Mouse (Mus musculus): ENCODE data around the gene Tecta. TPM values are rescaled to one million over a fixed set of nuclear protein-coding genes. Genes with fewer than 3 reads are reported as not detected.

The Tecta gene
- polyA plus RNA-seq, 1 experiment from 2014 or later, result 0.37 TPM

DNA sequence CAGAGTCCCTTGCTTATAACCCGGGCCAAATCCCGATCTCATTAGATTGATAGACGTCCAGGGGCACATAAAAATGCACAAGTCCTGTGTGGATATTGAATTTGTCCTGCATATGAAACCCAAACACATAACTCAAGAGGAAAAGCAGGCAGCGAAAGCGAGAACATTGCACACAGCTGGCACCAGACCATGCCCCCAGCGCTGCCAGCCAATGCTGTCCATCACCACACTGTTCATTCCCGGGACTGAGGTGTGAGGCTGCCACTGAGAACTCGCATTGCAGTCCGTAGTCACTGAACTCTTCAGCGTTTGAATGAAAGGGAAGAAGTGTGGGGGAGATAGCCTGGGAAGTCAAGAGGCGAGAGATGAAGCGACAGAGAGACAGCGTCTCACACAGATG is 14.1 kb downstream of the Tecta start:
- Histone ChIP-seq H3K4me2 (no peak overlapping the region), H3K27me3 (0 out of 2 replicates have a peak, but pooled peaks cover 6% of the 10 kb centered on the region), H3K9ac (no peak overlapping the region), H3K36me3 (no peaks in the 10 kb centered on the region), H3K9me3 (no peaks in the 10 kb centered on the region), H3K4me1 (peaks cover 3% of the 10 kb centered on the region), H3K4me3 (no peak overlapping the region), H3K27ac (no peak overlapping the region)
- ATAC-seq (ENCODE audit: insufficient number of reproducible peaks, insufficient read depth, low FRiP score, low TSS enrichment, low read depth), result no peak
- 82% methylated on average over 13 of the region's 13 CpGs for WGBS

DNA sequence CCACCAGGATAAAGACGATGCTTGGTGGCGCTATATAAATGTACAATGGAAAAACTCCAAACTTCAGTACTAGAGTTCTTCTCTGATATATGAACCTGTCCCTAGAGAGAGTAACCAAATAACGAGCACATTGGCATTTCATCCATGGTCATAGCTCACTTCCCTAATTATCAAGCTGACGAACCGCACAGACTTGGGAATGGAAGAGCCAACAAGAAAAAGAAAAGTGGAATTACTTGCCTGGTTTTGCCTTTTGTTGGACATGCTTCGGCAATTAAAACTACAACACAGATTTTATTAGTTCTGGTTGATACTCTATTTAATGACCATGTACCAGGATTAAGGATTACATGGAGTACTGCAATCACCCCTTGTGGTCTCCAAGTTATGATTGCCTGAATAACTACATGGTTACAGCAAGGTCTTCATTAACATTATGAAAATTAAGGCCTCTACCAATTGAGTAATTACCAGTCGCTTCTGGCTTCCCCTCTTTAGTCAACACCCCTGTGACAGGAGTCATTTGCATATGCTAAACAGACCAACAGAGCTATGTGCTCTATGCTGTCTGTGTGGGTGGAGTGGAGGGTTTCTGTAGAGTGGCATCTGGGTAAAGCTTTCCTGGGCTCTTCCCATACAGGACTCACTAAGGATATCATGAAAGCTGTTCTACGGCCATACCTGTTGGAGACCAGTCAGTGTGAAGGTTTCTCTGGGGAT is 16.9 kb downstream of the Tecta start:
- H3K9me3 ChIP-seq, result no peaks in the 10 kb centered on the region
- no peak overlapping the region for H3K9ac ChIP-seq
- no peak overlapping the region for H3K4me2 ChIP-seq
- no peak overlapping the region for H3K27ac ChIP-seq
- no peaks in the 10 kb centered on the region for H3K4me1 ChIP-seq
- no peaks in the 10 kb centered on the region for H3K36me3 ChIP-seq
- 74% methylated on average over 8 of the region's 8 CpGs for WGBS
- H3K27me3 ChIP-seq, result 0 out of 2 replicates have a peak, but pooled peaks cover 6% of the 10 kb centered on the region
- no peak for ATAC-seq (ENCODE audit: insufficient number of reproducible peaks, insufficient read depth, low FRiP score, low TSS enrichment, low read depth)
- H3K4me3 ChIP-seq, result no peak overlapping the region

DNA sequence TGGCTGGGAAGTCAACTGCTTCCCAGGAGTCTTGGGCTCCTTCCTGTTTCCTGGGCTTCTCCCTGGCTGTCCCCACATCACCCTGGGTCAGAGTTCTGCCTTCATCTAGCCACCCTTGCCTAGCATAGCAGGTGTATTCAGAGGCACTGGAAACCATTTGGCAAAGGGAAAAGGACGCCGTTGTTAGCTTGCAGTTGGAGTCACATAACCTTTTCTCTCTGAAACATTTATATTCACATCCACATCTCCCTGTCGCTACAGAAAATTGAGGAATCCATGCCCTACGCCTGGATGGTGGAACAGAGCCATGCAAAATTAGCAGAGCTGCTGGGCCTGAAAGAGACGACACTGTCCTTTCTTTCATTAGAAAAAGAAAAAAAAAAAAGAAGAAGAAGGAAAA is 17.7 kb downstream of the Tecta start:
- Histone ChIP-seq H3K9ac (no peak overlapping the region), H3K4me2 (no peak overlapping the region), H3K27me3 (0 out of 2 replicates have a peak, but pooled peaks cover 6% of the 10 kb centered on the region), H3K27ac (no peak overlapping the region), H3K4me1 (no peaks in the 10 kb centered on the region), H3K9me3 (no peaks in the 10 kb centered on the region), H3K4me3 (no peak overlapping the region), H3K36me3 (no peaks in the 10 kb centered on the region)
- WGBS, result 56% methylated on average over 5 of the region's 5 CpGs
- no peak for ATAC-seq (ENCODE audit: insufficient number of reproducible peaks, insufficient read depth, low FRiP score, low TSS enrichment, low read depth)

DNA sequence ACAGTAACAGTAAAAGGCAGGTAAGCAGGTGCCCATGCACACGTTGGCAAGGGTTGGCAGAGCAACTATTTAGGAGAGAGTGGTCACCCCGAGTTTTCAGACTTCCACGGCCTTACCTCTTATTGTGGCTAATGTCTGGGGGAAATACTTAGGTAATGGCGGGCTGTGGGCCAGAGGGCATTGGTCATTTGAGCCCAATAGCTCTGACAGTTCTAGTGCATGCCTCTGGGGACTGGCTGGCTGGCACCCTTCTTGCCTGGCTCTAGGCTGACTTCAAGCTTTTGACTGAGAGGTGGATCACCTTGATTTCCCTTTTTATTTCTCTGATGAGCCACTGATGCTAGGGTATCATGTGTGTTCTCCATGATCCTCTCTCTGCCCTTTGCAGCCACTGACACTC is 21.7 kb downstream of the Tecta start:
- WGBS, result 89% methylated on average over 4 of the region's 4 CpGs
- no peaks in the 10 kb centered on the region for H3K9me3 ChIP-seq
- no peak for ATAC-seq (ENCODE audit: insufficient number of reproducible peaks, insufficient read depth, low FRiP score, low TSS enrichment, low read depth)
- H3K9ac ChIP-seq, result no peak overlapping the region
- H3K4me2 ChIP-seq, result no peak overlapping the region
- no peaks in the 10 kb centered on the region for H3K27me3 ChIP-seq
- H3K4me1 ChIP-seq, result no peaks in the 10 kb centered on the region
- no peak overlapping the region for H3K27ac ChIP-seq
- H3K4me3 ChIP-seq, result no peak overlapping the region
- no peaks in the 10 kb centered on the region for H3K36me3 ChIP-seq

DNA sequence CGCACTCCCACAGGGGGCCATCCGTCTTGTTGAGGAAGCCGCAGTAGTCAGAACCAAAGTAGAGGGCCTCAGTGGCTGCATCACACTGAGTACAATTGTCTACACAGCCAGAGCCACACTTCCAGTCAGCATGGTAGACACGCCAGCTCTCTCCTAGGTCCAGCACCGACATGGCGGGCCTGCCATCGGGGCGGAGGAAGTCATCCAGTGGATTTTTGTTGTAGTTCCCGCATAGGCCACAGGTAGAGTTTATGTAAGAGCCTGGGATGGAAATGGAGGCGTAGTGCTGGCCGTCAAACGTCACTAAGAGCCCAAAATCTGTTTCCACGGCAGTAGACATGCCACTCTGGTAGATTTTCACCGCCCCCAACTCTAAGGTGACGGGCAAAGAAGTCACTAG is 22.1 kb downstream of the Tecta start:
- no peaks in the 10 kb centered on the region for H3K27me3 ChIP-seq
- no peaks in the 10 kb centered on the region for H3K4me1 ChIP-seq
- WGBS, result 94% methylated on average over 15 of the region's 15 CpGs
- no peak overlapping the region for H3K9ac ChIP-seq
- no peak overlapping the region for H3K4me3 ChIP-seq
- H3K4me2 ChIP-seq, result no peak overlapping the region
- no peak overlapping the region for H3K27ac ChIP-seq
- no peaks in the 10 kb centered on the region for H3K36me3 ChIP-seq
- no peak for ATAC-seq (ENCODE audit: insufficient number of reproducible peaks, insufficient read depth, low FRiP score, low TSS enrichment, low read depth)
- no peaks in the 10 kb centered on the region for H3K9me3 ChIP-seq

DNA sequence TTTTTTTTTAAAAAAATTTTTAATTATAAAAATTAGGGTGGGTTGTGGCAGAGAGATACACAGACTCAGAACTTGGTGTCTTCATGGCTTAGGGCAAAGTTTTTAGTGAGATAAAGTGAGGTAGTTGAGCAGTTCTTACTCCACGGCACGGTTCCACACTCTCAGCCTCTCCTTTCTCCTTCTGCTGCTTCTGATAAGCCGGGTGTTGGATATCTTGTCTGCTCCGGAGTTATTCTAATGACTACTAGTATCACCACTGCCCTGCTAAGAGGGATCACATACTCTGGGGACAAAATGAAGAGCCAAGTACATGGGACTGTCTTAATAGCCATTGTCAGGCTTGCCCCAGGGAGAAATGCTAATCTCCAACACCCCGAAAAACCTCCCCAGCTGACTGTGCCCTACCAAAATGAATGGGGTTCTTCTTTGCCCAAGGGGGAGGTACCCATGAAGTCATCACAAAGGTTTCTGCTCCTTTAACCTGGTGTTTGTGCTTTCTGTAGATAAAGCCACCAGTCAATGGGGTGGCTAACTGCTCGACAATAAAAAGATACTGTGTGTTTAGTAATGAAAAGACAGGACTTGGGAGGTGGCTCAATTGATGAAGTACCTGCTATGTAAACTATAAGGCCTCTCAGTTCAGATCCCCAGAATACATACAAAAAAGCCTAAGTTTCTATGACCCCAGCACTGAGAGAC is 27.9 kb downstream of the Tecta start:
- Histone ChIP-seq H3K27ac (no peak overlapping the region), H3K9me3 (no peaks in the 10 kb centered on the region), H3K4me3 (no peak overlapping the region), H3K4me1 (no peaks in the 10 kb centered on the region), H3K27me3 (no peaks in the 10 kb centered on the region), H3K36me3 (no peaks in the 10 kb centered on the region), H3K9ac (no peak overlapping the region), H3K4me2 (no peak overlapping the region)
- WGBS, result 81% methylated on average over 6 of the region's 6 CpGs
- no peak for ATAC-seq (ENCODE audit: insufficient number of reproducible peaks, insufficient read depth, low FRiP score, low TSS enrichment, low read depth)

DNA sequence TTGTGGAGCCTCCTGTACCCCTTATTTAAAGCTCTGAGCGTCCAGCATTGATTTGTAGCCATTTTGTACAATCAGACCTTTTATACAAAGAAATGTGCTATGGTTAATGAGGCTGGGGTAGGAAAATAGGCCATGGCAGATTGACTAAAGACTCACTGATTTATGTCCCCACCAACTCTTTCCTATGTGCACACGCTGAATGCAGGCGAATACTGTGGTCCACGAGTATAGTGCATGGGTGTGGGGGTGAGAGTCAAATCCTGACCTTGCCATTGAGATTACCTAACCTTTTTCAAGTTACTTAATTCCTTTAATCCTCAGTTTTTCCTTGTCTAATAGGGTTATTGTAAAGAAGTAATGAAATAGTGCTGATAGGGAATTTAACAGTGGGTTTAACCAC is 42.1 kb downstream of the Tecta start:
- Histone ChIP-seq H3K27me3 (no peaks in the 10 kb centered on the region), H3K36me3 (no peaks in the 10 kb centered on the region), H3K4me3 (no peak overlapping the region), H3K9ac (no peak overlapping the region), H3K9me3 (no peaks in the 10 kb centered on the region), H3K4me1 (no peaks in the 10 kb centered on the region), H3K4me2 (no peak overlapping the region), H3K27ac (no peak overlapping the region)
- no peak for ATAC-seq (ENCODE audit: insufficient number of reproducible peaks, insufficient read depth, low FRiP score, low TSS enrichment, low read depth)
- 81% methylated on average over 4 of the region's 4 CpGs for whole genome bisulfite sequencing

DNA sequence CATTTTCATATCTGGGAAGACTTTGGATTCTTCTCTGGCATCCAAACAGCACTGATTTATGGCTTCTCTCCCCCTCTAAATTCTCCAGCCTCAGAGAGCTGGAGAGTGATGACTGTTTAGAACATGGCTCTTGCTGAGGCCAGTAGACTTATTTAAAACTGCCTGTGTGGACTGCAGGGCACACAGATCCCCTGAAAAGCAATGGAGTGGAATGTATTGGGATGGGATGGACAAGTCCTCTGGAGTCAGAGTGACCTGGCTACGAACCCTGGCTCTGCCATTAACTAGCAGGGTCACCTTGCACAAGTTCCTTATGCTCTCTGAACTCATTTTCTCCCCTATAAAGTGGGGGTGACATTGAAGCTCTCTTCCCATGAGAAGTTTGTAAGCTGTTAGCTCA is 44.9 kb downstream of the Tecta start:
- no peaks in the 10 kb centered on the region for H3K9me3 ChIP-seq
- no peaks in the 10 kb centered on the region for H3K36me3 ChIP-seq
- H3K4me1 ChIP-seq, result peaks cover 6% of the 10 kb centered on the region
- H3K4me3 ChIP-seq, result no peak overlapping the region
- no peaks in the 10 kb centered on the region for H3K27me3 ChIP-seq
- no peak overlapping the region for H3K9ac ChIP-seq
- 65% methylated on average over 1 of the region's 1 CpGs for WGBS
- H3K4me2 ChIP-seq, result no peak overlapping the region
- no peak for ATAC-seq (ENCODE audit: insufficient number of reproducible peaks, insufficient read depth, low FRiP score, low TSS enrichment, low read depth)
- no peak overlapping the region for H3K27ac ChIP-seq

DNA sequence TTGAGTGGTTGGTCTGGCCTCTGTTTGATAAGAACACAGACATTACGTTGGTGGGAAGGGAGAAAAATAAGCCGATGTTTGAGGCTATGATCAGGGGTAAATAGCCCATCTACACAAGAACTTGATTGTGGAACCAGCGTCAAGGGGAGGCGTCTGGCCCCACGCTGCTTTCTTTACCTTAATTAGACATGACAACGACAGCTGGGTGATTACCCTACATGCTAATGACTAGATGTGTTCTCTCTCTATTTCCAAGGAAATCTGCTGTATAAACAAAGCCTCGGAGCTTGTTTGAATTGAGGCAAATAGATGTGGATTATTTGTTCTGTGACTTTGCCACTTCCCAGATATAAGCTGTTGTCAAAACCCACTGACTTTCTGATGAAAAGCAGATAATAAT is 49.9 kb downstream of the Tecta start:
- Histone ChIP-seq H3K27ac (no peak overlapping the region), H3K9ac (no peak overlapping the region), H3K4me2 (no peak overlapping the region), H3K4me1 (peaks cover 8% of the 10 kb centered on the region), H3K36me3 (no peaks in the 10 kb centered on the region), H3K4me3 (no peak overlapping the region), H3K9me3 (no peaks in the 10 kb centered on the region), H3K27me3 (no peaks in the 10 kb centered on the region)
- ATAC-seq (ENCODE audit: insufficient number of reproducible peaks, insufficient read depth, low FRiP score, low TSS enrichment, low read depth), result no peak
- 61% methylated on average over 7 of the region's 7 CpGs for WGBS

DNA sequence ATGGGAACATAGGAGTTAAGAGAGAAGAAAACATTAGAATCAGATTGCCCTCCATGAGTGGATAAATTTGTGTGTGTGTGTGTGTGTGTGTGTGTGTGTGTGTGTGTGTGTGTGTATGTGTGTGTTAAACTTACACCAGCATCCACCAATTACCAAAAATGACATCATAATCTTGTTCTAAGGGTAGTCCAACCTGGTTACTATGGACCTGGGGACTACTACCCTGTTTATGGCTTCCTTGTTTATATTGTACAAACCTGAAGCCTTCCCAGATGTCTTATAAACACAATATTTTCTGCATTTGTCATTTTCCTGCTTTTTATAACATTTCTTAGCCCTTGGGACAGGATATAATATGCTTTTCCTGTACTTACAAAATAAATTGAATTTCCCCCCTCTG is 53.4 kb downstream of the Tecta start:
- Histone ChIP-seq H3K9me3 (no peaks in the 10 kb centered on the region), H3K27me3 (no peaks in the 10 kb centered on the region), H3K4me2 (no peak overlapping the region), H3K36me3 (no peaks in the 10 kb centered on the region), H3K4me1 (peaks cover 8% of the 10 kb centered on the region), H3K9ac (no peak overlapping the region), H3K27ac (no peak overlapping the region), H3K4me3 (no peak overlapping the region)
- no peak for ATAC-seq (ENCODE audit: insufficient number of reproducible peaks, insufficient read depth, low FRiP score, low TSS enrichment, low read depth)

DNA sequence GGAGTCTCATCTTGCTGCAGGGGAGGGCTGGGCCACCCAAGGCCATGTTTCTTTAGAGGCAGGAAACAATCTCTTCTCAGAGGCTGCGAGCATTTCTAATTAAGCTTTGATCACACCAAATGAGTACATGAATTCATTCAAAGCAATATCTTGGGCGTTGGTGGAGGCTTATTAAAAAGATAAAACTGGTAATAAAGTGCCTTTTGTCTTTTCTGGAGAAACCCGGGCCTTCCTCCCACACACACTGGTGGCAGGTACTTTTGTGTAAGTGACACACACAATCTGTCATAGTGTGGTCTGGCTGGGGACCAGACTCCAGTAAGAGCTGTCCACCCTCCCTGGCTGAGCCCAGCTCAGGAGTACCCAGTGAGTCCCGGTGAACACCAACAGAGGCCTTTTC is 60.6 kb downstream of the Tecta start:
- Histone ChIP-seq H3K4me3 (no peak overlapping the region), H3K36me3 (no peaks in the 10 kb centered on the region), H3K4me2 (no peak overlapping the region), H3K27ac (no peak overlapping the region), H3K27me3 (no peaks in the 10 kb centered on the region), H3K4me1 (no peaks in the 10 kb centered on the region), H3K9ac (no peak overlapping the region), H3K9me3 (no peaks in the 10 kb centered on the region)
- WGBS, result 66% methylated on average over 4 of the region's 4 CpGs
- no peak for ATAC-seq (ENCODE audit: insufficient number of reproducible peaks, insufficient read depth, low FRiP score, low TSS enrichment, low read depth)

DNA sequence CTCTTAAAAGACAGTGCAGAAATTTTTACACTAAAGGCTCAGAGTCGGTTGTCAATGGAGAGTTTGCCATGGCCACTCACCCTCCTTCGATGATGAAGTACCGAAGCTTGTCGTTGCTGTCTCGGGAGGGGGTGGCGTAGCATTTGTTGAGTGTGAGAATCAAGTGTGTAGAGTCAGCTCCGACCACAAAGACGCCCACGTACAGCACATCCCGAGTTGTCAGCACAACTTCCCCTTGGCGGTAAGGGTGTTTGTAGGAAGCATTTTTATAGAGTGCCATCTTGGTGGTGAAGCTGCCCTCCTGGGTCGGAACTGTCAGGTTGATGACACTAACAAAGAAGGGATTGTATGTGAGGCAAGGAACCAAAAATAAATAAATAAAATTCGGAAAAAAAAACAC is 62.7 kb downstream of the Tecta start:
- Histone ChIP-seq H3K36me3 (no peaks in the 10 kb centered on the region), H3K27ac (no peak overlapping the region), H3K4me2 (no peak overlapping the region), H3K27me3 (no peaks in the 10 kb centered on the region), H3K4me3 (no peak overlapping the region), H3K9ac (no peak overlapping the region), H3K9me3 (no peaks in the 10 kb centered on the region), H3K4me1 (no peaks in the 10 kb centered on the region)
- ATAC-seq (ENCODE audit: insufficient number of reproducible peaks, insufficient read depth, low FRiP score, low TSS enrichment, low read depth), result no peak
- WGBS, result 81% methylated on average over 13 of the region's 13 CpGs

Measured in embryonic facial prominence, embryonic 13.5 days (tissue).